Mouse (Mus musculus): ENCODE measurements around the gene Nyx. TPM values are rescaled to one million over a fixed set of nuclear protein-coding genes. Genes with fewer than 3 reads are reported as not detected.

The Nyx gene
- polyA plus RNA-seq, 1 experiment, result 0.19 TPM

- Histone ChIP-seq H3K9me3 (no peaks in the 10 kb centered on the region), H3K4me1 (peaks cover 32% of the 10 kb centered on the region), H3K27me3 (replicated peaks) (peaks cover 21% of the 10 kb centered on the region), H3K4me3 (replicated peaks) (no peak overlapping the region), H3K36me3 (replicated peaks; ENCODE audit: low read length) (no peaks in the 10 kb centered on the region)
- no peak for TF ChIP-seq GATA1 (IDR thresholded peaks at IDR 0.05; ENCODE audit: borderline replicate concordance, low read length)
- TF ChIP-seq FLI1 (IDR thresholded peaks at IDR 0.05; ENCODE audit: low read length), result no peak
Observed at GRCm38 (mm10) chrX:13516451-13516850, 50.5 kb downstream of the Nyx start.

GRCm38 (mm10) chrX:13518019-13518418 is 52.1 kb downstream of the Nyx start:
- Histone ChIP-seq H3K4me1 (peaks cover 32% of the 10 kb centered on the region), H3K4me3 (replicated peaks) (no peak overlapping the region), H3K36me3 (replicated peaks; ENCODE audit: low read length) (no peaks in the 10 kb centered on the region), H3K27me3 (replicated peaks) (peaks cover 24% of the 10 kb centered on the region), H3K9me3 (no peaks in the 10 kb centered on the region)
- TF ChIP-seq GATA1 (IDR thresholded peaks at IDR 0.05; ENCODE audit: borderline replicate concordance, low read length) (no peak), FLI1 (IDR thresholded peaks at IDR 0.05; ENCODE audit: low read length) (no peak)

- Histone ChIP-seq H3K9me3 (no peaks in the 10 kb centered on the region), H3K36me3 (replicated peaks; ENCODE audit: low read length) (no peaks in the 10 kb centered on the region), H3K27me3 (replicated peaks) (peaks cover 24% of the 10 kb centered on the region), H3K4me1 (peaks cover 33% of the 10 kb centered on the region), H3K4me3 (replicated peaks) (no peak overlapping the region)
- TF ChIP-seq GATA1 (IDR thresholded peaks at IDR 0.05; ENCODE audit: borderline replicate concordance, low read length), result no peak
- no peak for TF ChIP-seq FLI1 (IDR thresholded peaks at IDR 0.05; ENCODE audit: low read length)
Observed at GRCm38 (mm10) chrX:13518781-13519407, 53.0 kb downstream of the Nyx start.

- TF ChIP-seq GATA1 (IDR thresholded peaks at IDR 0.05; ENCODE audit: borderline replicate concordance, low read length) (no peak), FLI1 (IDR thresholded peaks at IDR 0.05; ENCODE audit: low read length) (no peak)
- Histone ChIP-seq H3K4me3 (replicated peaks) (no peak overlapping the region), H3K4me1 (peaks cover 38% of the 10 kb centered on the region), H3K27me3 (replicated peaks) (peaks cover 24% of the 10 kb centered on the region), H3K9me3 (no peaks in the 10 kb centered on the region), H3K36me3 (replicated peaks; ENCODE audit: low read length) (no peaks in the 10 kb centered on the region)
Observed at GRCm38 (mm10) chrX:13519408-13519783, 53.5 kb downstream of the Nyx start.

GRCm38 (mm10) chrX:13520566-13520965 is 54.7 kb downstream of the Nyx start:
- Histone ChIP-seq H3K4me3 (replicated peaks) (no peak overlapping the region), H3K36me3 (replicated peaks; ENCODE audit: low read length) (no peaks in the 10 kb centered on the region), H3K4me1 (peaks cover 41% of the 10 kb centered on the region), H3K9me3 (no peaks in the 10 kb centered on the region), H3K27me3 (replicated peaks) (peaks cover 22% of the 10 kb centered on the region)
- TF ChIP-seq GATA1 (IDR thresholded peaks at IDR 0.05; ENCODE audit: borderline replicate concordance, low read length) (no peak), FLI1 (IDR thresholded peaks at IDR 0.05; ENCODE audit: low read length) (no peak)

GRCm38 (mm10) chrX:13521288-13521687 is 55.4 kb downstream of the Nyx start:
- H3K9me3 ChIP-seq, result no peaks in the 10 kb centered on the region
- H3K27me3 ChIP-seq (replicated peaks), result peaks cover 24% of the 10 kb centered on the region
- peaks cover 41% of the 10 kb centered on the region for H3K4me1 ChIP-seq
- no peak overlapping the region for H3K4me3 ChIP-seq (replicated peaks)
- TF ChIP-seq FLI1 (IDR thresholded peaks at IDR 0.05; ENCODE audit: low read length) (no peak), GATA1 (IDR thresholded peaks at IDR 0.05; ENCODE audit: borderline replicate concordance, low read length) (no peak)
- H3K36me3 ChIP-seq (replicated peaks; ENCODE audit: low read length), result no peaks in the 10 kb centered on the region

Other genes starting within 250 kb of the Nyx start
- gene Ddx3x, start 185.1 kb upstream of the Nyx start, polyA plus RNA-seq (2012; ENCODE audit: insufficient read depth, low replicate concordance), result 0.35 and 5.9 TPM in 2 replicates
- not detected in 2 replicates for gene Gpr34, start 166.0 kb downstream of the Nyx start, polyA plus RNA-seq (2012; ENCODE audit: insufficient read depth, low replicate concordance)
- gene Gpr82, start 195.3 kb downstream of the Nyx start, polyA plus RNA-seq (2012; ENCODE audit: insufficient read depth, low replicate concordance), result not detected in 2 replicates

Data from megakaryocyte, embryonic 14.5 days (primary cell).